Mouse (Mus musculus): ENCODE measurements at regions not wholly inside any gene's neighbourhood (a gene's known extent, or its start where the extent isn't known, plus 50 kb on each side); places are given as distances from the start of the nearest gene placed in this dataset.

GRCm38 (mm10) chr16:21327969-21328368 is 94.9 kb upstream of the Vps8 start:
- TF ChIP-seq E2F4 (IDR thresholded peaks at IDR 0.05; ENCODE audit: insufficient read depth): no peak
- TF ChIP-seq POLR2A (IDR thresholded peaks at IDR 0.05; ENCODE audit: insufficient read length, low read depth): no peak
- no peak for TF ChIP-seq TCF12 (IDR thresholded peaks at IDR 0.05; ENCODE audit: insufficient read depth, poor library complexity, severe bottlenecking)
- no peak for TF ChIP-seq POLR2AphosphoS2 (IDR thresholded peaks at IDR 0.05; ENCODE audit: insufficient read length, low read depth)

All from myocyte (in vitro differentiated cells).